Mouse (Mus musculus) megakaryocyte progenitor cell, adult 5-6 weeks (primary cell): ENCODE data around the gene Gm11595. TPM values are rescaled to one million over a fixed set of nuclear protein-coding genes. Genes with fewer than 3 reads are reported as not detected.
"Not testable (repeated sequence)": the region's sequence is repeated elsewhere in the genome, so short reads cannot be mapped to it uniquely, and the experiment has no call there.

Experiments used
- ATAC-seq: replicated peaks from 2 replicates; pipeline ENCODE4 v1.8.0; 2016; ENCODE audit warnings: mild to moderate bottlenecking, moderate TSS enrichment, inconsistent platforms; ENCODE audit not compliant: poor library complexity
- total RNA-seq, 2 experiments: library from RNA; stranded (forward) in 1 of 2; stranded (reverse) in 1 of 2; fragments of 157-497, 149-512 nt in 1 of 2; fragments of 200-1000 nt in 1 of 2; gene quantifications; 2 replicates each; pipeline versions ENCODE4 v1.2.3 to v1.2.4; 2015 to 2017

The Gm11595 gene
- total RNA-seq (2015) (not detected in 2 replicates), total RNA-seq (2017) (not detected in 2 replicates)

DNA sequence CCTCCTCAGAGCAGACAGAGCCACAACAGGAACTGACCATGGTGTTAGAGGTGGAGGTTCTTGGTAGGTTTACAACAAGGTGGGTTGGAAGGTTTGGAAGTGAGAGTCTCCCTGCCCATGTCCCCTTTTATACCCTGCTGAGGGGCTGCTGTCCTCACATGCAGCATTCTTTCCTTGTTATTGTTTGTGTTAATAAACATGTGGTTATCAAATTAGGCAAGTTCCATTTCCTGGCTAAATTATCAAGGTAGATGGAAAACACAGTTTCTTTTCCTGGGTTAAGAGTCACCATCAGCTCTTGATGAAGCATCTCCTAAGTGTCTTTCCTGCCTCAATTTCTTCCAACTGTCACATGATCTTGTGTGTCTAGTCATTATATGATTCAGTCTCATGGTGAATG, at the start of gene Gm11595:
Gm11595 (minus strand) TSS at position 101 of the 400 bp plus-strand sequence.
- ATAC-seq: not testable (repeated sequence)

DNA sequence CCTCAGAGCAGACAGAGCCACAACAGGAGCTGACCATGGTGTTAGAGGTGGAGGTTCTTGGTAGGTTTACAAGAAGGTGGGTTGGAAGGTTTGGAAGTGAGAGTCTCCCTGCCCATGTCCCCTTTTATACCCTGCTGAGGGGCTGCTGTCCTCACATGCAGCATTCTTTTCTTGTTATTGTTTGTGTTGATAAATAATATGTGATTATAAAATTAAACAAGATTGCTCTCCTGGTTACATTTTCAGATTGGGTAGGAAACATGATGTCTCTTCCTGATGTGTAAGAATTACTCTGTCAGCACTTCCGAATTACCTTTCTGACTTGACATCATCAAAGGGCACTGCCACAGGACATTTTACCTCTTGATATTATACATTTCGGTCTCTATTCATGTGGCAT, 42.9 kb upstream of the Gm11595 start, which contains the start of gene Gm11564:
Gm11564 (minus strand) TSS at position 101 of the 400 bp plus-strand sequence.
- not testable (repeated sequence) for ATAC-seq

DNA sequence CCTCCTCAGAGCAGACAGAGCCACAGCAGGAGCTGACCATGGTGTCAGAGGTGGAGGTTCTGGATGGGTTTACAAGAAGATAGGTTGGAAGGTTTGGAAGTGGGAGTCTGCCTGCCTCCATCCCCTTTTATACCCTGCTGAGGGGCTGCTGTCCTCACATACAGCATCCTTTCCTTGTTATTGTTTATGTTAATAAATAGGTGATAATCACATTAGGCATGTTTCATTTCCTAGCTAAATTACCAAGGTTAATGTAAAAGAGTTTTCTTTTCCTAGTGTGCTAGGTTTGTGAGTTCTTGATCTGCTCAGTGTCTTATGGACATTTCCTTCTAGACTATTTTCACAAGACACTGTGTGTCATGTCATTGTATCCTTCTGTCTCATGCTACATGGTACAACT, 37.1 kb upstream of the Gm11595 start, which contains the start of gene Krtap4-13:
Krtap4-13 (minus strand) TSS at position 101 of the 400 bp plus-strand sequence.
- ATAC-seq: not testable (repeated sequence)

DNA sequence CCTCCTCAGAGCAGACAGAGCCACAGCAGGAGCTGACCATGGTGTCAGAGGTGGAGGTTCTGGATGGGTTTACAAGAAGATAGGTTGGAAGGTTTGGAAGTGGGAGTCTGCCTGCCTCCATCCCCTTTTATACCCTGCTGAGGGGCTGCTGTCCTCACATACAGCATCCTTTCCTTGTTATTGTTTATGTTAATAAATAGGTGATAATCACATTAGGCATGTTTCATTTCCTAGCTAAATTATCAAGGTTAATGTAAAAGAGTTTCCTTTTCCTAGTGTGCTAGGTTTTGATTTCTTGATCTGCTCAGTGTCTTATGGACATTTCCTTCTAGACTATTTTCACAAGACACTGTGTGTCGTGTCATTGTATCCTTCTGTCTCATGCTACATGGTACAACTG, 31.6 kb upstream of the Gm11595 start, which contains the start of gene Gm11554:
Gm11554 (minus strand) TSS at position 101 of the 400 bp plus-strand sequence.
- ATAC-seq: not testable (repeated sequence)

DNA sequence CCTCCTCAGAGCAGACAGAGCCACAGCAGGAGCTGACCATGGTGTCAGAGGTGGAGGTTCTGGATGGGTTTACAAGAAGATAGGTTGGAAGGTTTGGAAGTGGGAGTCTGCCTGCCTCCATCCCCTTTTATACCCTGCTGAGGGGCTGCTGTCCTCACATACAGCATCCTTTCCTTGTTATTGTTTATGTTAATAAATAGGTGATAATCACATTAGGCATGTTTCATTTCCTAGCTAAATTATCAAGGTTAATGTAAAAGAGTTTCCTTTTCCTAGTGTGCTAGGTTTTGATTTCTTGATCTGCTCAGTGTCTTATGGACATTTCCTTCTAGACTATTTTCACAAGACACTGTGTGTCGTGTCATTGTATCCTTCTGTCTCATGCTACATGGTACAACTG, 26.1 kb upstream of the Gm11595 start, which contains the start of gene Gm11569:
Gm11569 (minus strand) TSS at position 101 of the 400 bp plus-strand sequence.
- ATAC-seq: not testable (repeated sequence)

DNA sequence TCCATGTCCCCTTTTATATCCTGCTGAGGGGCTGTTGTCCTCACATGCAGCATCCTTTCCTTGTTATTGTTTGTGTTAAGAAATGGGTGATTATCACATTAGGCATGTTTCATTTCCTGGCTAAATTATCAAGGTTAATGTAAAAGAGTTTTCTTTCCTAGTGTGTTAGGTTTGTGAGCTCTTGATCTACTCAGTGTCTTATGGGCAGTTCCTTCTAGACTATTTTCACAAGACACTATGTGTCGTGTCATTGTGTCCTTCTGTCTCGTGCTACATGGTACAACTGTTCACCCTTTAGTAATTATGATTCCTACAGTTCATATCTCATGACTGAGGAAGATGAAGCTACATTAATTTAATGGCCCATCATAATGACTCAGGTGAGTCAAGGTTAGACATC, 20.7 kb upstream of the Gm11595 start, which contains the start of gene Gm11596:
Gm11596 (minus strand) TSS at position 101 of the 400 bp plus-strand sequence.
- ATAC-seq: no peak

DNA sequence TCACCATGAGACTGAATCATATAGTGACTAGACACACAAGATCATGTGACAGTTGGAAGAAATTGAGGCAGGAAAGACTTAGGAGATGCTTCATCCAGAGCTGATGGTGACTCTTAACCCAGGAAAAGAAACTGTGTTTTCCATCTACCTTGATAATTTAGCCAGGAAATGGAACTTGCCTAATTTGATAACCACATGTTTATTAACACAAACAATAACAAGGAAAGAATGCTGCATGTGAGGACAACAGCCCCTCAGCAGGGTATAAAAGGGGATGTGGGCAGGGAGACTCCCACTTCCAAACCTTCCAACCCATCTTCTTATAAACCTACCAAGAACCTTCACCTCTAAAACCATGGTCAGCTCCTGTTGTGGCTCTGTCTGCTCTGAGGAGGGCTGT, 12.2 kb upstream of the Gm11595 start, which contains the start of gene Krtap4-9:
Krtap4-9 (plus strand) TSS at position 301 of the 400 bp plus-strand sequence.
- ATAC-seq: not testable (repeated sequence)

DNA sequence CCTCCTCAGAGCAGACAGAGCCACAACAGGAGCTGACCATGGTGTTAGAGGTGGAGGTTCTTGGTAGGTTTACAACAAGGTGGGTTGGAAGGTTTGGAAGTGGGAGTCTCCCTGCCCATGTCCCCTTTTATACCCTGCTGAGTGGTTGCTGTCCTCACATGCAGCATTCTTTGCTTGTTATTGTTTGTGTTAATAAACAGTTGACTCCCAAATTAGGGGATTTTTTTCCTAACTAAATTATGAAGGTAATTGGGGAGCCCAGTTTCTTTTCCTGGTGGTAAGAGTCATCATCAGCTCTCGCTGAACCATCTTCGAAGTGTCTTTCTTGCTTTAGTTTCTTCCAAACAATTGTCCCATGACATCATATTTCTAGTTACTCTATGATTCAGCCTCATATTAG, 7.9 kb upstream of the Gm11595 start, which contains the start of gene Krtap4-8:
Krtap4-8 (minus strand) TSS at position 101 of the 400 bp plus-strand sequence.
- no peak for ATAC-seq

DNA sequence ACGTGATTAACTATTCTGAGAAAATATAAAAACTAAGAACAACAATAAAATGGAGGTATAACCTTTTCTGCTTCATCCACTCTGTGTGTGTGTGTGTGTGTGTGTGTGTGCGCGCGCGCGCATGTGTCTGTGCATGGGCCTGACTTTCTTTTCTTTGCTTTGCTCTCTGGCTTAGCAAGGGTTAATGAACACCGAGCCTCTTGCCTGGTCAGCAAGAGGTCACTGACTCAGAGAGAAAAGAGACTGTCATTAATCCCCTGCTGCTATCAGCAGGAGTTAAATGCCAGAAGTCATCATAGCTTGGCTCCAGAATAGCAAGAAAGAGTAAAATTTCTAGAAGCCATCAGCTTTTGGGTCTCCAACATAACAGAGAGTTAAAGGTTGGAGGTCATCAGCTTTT, 5.7 kb upstream of the Gm11595 start:
- no peak for ATAC-seq

DNA sequence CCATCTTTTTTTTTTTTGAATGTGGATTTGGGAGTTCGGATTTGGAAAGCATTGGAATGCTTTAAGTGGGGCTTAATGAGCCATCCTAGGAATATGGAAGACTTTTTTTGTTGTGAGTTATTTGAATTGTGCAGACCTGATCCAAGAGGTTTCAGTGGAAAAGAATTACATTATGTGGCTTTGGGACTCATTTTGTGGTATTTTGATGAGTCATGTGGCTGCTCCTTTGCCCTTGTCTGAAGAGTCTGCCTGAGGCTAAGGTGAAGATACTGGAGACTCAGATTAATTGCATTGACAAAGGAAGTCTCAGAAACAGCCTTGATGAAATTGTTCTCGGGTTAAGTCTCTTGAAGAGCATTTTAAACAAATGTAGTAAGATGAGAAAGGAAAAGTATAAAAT, 4.3 kb downstream of the Gm11595 start:
- ATAC-seq: no peak

DNA sequence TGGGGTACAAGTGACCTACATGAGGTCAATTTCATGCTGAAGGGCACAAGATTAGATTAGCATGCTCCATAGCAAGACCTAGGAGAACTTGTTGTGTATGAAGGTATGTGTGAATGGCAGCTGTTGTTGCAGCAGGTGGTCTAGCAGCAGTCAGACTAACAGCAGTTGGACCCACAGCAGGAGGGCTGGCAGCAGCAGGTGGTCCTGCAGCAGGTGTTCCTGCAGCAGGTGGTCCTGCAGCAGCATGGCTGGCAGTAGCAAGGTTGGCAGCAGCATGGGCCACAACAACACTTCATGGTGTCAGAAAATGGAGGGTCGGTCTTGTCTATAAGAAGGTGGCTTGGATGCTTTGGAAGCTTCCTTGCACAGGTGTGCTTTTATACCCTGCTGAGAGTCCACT, 13.8 kb downstream of the Gm11595 start:
- no peak for ATAC-seq

DNA sequence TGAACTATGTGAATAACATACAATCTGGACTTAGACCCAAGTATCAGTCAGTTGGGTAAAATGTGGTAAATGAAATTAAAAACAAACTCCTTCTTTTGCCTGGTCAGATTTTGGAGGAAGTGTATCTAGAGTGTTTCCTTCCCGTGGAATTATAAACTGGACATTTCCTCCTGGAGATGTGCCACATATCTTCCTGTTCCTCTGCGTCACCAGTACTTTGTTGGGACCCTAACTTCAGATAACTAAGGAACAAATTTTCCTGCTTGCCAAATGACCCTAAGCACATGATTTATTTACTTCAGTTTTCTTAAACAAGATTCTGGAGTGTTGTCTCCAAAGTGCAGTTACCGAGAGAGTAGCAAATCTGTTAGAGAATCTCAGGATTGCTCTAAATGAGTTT, 28.7 kb downstream of the Gm11595 start:
- no peak for ATAC-seq

DNA sequence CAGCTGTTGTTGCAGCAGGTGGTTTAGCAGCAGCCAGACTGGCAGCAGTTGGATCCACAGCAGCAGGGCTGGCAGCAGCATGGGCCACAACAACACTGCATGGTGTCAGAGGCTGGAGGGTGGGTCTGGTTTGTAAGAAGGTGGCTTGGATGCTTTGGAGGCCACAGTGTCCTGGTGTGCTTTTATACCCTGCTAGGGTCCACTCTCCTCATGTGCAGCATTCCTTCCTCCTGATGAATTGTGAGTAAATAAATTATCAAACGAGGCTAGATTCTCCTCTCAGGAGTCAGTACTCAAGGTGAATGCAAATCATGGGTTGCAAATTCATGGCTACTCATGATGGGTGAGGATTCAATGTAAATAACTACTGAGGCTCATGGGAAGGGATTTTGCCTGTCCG, 38.5 kb downstream of the Gm11595 start, which contains the start of gene Gm14180:
Gm14180 (minus strand) TSS at position 101 of the 400 bp plus-strand sequence.
- ATAC-seq: no peak

DNA sequence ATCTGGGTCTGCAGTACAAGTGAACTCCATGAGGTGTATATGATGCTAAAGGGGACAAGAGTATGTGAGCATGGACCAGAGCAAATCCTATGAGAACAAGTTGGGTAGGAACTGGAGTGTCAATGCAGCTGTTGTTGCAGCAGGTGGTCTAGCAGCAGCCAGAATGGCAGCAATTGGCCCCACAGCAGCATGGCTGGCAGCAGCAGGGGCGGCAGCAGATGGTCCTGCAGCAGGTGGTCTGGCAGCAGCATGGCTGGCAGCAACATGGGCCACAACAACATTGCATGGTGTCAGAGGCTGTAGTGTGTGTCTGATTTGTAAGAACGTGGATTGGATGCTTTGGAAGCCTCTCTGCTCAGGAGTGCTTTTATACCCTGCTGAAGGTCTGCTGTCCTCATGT, 48.7 kb downstream of the Gm11595 start:
- ATAC-seq: no peak

Other genes starting within 250 kb of the Gm11595 start
Only the 30 nearest of the 42 such genes appear.
- gene Krtap9-3, start 174.8 kb downstream of the Gm11595 start, total RNA-seq (2015): not detected in 2 replicates
- gene Krtap9-3, start 174.8 kb downstream of the Gm11595 start, total RNA-seq (2017): not detected in 2 replicates
- gene Gm11938, start 169.6 kb downstream of the Gm11595 start, total RNA-seq (2015): not detected in 2 replicates
- gene Gm11938, start 169.6 kb downstream of the Gm11595 start, total RNA-seq (2017): not detected in 2 replicates
- gene Gm11937, start 162.7 kb downstream of the Gm11595 start, total RNA-seq (2015): not detected in 2 replicates
- gene Gm11937, start 162.7 kb downstream of the Gm11595 start, total RNA-seq (2017): not detected in 2 replicates
- gene Krtap2-4, start 158.1 kb downstream of the Gm11595 start, total RNA-seq (2015): not detected in 2 replicates
- gene Krtap2-4, start 158.1 kb downstream of the Gm11595 start, total RNA-seq (2017): not detected in 2 replicates
- gene Gm11562, start 152.5 kb downstream of the Gm11595 start, total RNA-seq (2015): not detected in 2 replicates
- not detected in 2 replicates for gene Gm11562, start 152.5 kb downstream of the Gm11595 start, total RNA-seq (2017)
- gene Krtap4-1, start 144.7 kb downstream of the Gm11595 start, total RNA-seq (2015): not detected in 2 replicates
- not detected in 2 replicates for gene Krtap4-1, start 144.7 kb downstream of the Gm11595 start, total RNA-seq (2017)
- not detected in 2 replicates for gene Krtap4-2, start 137.8 kb downstream of the Gm11595 start, total RNA-seq (2015)
- gene Krtap4-2, start 137.8 kb downstream of the Gm11595 start, total RNA-seq (2017): not detected in 2 replicates
- not detected in 2 replicates for gene Krtap4-7, start 128.8 kb downstream of the Gm11595 start, total RNA-seq (2015)
- gene Krtap4-7, start 128.8 kb downstream of the Gm11595 start, total RNA-seq (2017): not detected in 2 replicates
- not detected in 2 replicates for gene Gm11555, start 122.7 kb downstream of the Gm11595 start, total RNA-seq (2015)
- gene Gm11555, start 122.7 kb downstream of the Gm11595 start, total RNA-seq (2017): not detected in 2 replicates
- gene Gm11563, start 114.0 kb downstream of the Gm11595 start, total RNA-seq (2015): not detected in 2 replicates
- not detected in 2 replicates for gene Gm11563, start 114.0 kb downstream of the Gm11595 start, total RNA-seq (2017)
- gene Krtap4-6, start 107.0 kb downstream of the Gm11595 start, total RNA-seq (2015): not detected in 2 replicates
- not detected in 2 replicates for gene Krtap4-6, start 107.0 kb downstream of the Gm11595 start, total RNA-seq (2017)
- not detected in 2 replicates for gene Gm14190, start 82.2 kb downstream of the Gm11595 start, total RNA-seq (2015)
- not detected in 2 replicates for gene Gm14190, start 82.2 kb downstream of the Gm11595 start, total RNA-seq (2017)
- gene Gm14180, start 38.6 kb downstream of the Gm11595 start, total RNA-seq (2015): not detected in 2 replicates
- gene Gm14180, start 38.6 kb downstream of the Gm11595 start, total RNA-seq (2017): not detected in 2 replicates
- not detected in 2 replicates for gene Krtap4-8, start 7.8 kb upstream of the Gm11595 start, total RNA-seq (2015)
- not detected in 2 replicates for gene Krtap4-8, start 7.8 kb upstream of the Gm11595 start, total RNA-seq (2017)
- gene Krtap4-9, start 12.3 kb upstream of the Gm11595 start, total RNA-seq (2015): not detected in 2 replicates
- not detected in 2 replicates for gene Krtap4-9, start 12.3 kb upstream of the Gm11595 start, total RNA-seq (2017)
- not detected in 2 replicates for gene Gm11596, start 20.6 kb upstream of the Gm11595 start, total RNA-seq (2015)
- not detected in 2 replicates for gene Gm11596, start 20.6 kb upstream of the Gm11595 start, total RNA-seq (2017)
- gene Gm11569, start 26.0 kb upstream of the Gm11595 start, total RNA-seq (2015): not detected in 2 replicates
- not detected in 2 replicates for gene Gm11569, start 26.0 kb upstream of the Gm11595 start, total RNA-seq (2017)
- gene Gm11554, start 31.5 kb upstream of the Gm11595 start, total RNA-seq (2015): not detected in 2 replicates
- gene Gm11554, start 31.5 kb upstream of the Gm11595 start, total RNA-seq (2017): not detected in 2 replicates
- gene Krtap4-13, start 37.0 kb upstream of the Gm11595 start, total RNA-seq (2015): not detected in 2 replicates
- not detected in 2 replicates for gene Krtap4-13, start 37.0 kb upstream of the Gm11595 start, total RNA-seq (2017)
- gene Gm11564, start 42.8 kb upstream of the Gm11595 start, total RNA-seq (2015): not detected in 2 replicates
- not detected in 2 replicates for gene Gm11564, start 42.8 kb upstream of the Gm11595 start, total RNA-seq (2017)
- gene 2300003K06Rik, start 65.2 kb upstream of the Gm11595 start, total RNA-seq (2015): not detected in 2 replicates
- not detected in 2 replicates for gene 2300003K06Rik, start 65.2 kb upstream of the Gm11595 start, total RNA-seq (2017)
- not detected in 2 replicates for gene Krtap4-16, start 78.7 kb upstream of the Gm11595 start, total RNA-seq (2015)
- not detected in 2 replicates for gene Krtap4-16, start 78.7 kb upstream of the Gm11595 start, total RNA-seq (2017)
- not detected in 2 replicates for gene Gm11568, start 85.0 kb upstream of the Gm11595 start, total RNA-seq (2015)
- not detected in 2 replicates for gene Gm11568, start 85.0 kb upstream of the Gm11595 start, total RNA-seq (2017)
- gene Gm11559, start 91.6 kb upstream of the Gm11595 start, total RNA-seq (2015): not detected in 2 replicates
- not detected in 2 replicates for gene Gm11559, start 91.6 kb upstream of the Gm11595 start, total RNA-seq (2017)
- gene Krtap9-1, start 100.5 kb upstream of the Gm11595 start, total RNA-seq (2015): not detected in 2 replicates
- not detected in 2 replicates for gene Krtap9-1, start 100.5 kb upstream of the Gm11595 start, total RNA-seq (2017)
- gene Gm11567, start 106.3 kb upstream of the Gm11595 start, total RNA-seq (2015): not detected in 2 replicates
- not detected in 2 replicates for gene Gm11567, start 106.3 kb upstream of the Gm11595 start, total RNA-seq (2017)
- gene Krtap31-1, start 135.0 kb upstream of the Gm11595 start, total RNA-seq (2015): not detected in 2 replicates
- not detected in 2 replicates for gene Krtap31-1, start 135.0 kb upstream of the Gm11595 start, total RNA-seq (2017)
- not detected in 2 replicates for gene Gm11565, start 141.8 kb upstream of the Gm11595 start, total RNA-seq (2015)
- gene Gm11565, start 141.8 kb upstream of the Gm11595 start, total RNA-seq (2017): not detected in 2 replicates
- not detected in 2 replicates for gene Krtap31-2, start 163.4 kb upstream of the Gm11595 start, total RNA-seq (2015)
- gene Krtap31-2, start 163.4 kb upstream of the Gm11595 start, total RNA-seq (2017): not detected in 2 replicates
- not detected in 2 replicates for gene Krtap9-5, start 175.6 kb upstream of the Gm11595 start, total RNA-seq (2015)
- gene Krtap9-5, start 175.6 kb upstream of the Gm11595 start, total RNA-seq (2017): not detected in 2 replicates